Comparison of ENCODE assay signal across 13 mouse cellular contexts in genomic region chr2:69563492-69563891, GRCm38 (mm10). TPM values are rescaled to one million over a fixed set of nuclear protein-coding genes. Genes with fewer than 3 reads are reported as not detected.
"Had no signal": no experiment of that assay in that cellular context is flagged by ENCODE, and none has a peak within 500 bp of the region (broad histone marks: within the 10 kb centered on the region; RNA-seq: fewer than 3 reads in every experiment).

No protein-coding gene starts in this region.

- H3K9ac ChIP-seq: limb, embryonic 13.5 days; liver, embryonic 15.5 days; lung, embryonic 15.5 days; midbrain, embryonic 13.5 days had no signal

- H3K9me3 ChIP-seq: limb, embryonic 13.5 days; liver, embryonic 15.5 days; lung, embryonic 15.5 days; midbrain, embryonic 13.5 days had no signal

- H3K4me2 ChIP-seq: limb, embryonic 13.5 days; liver, embryonic 15.5 days; lung, embryonic 15.5 days; midbrain, embryonic 13.5 days had no signal

- H3K4me1 ChIP-seq: limb, embryonic 13.5 days; lung, embryonic 15.5 days; midbrain, embryonic 13.5 days had no signal

- H3K36me3 ChIP-seq: limb, embryonic 13.5 days; liver, embryonic 15.5 days; lung, embryonic 15.5 days; midbrain, embryonic 13.5 days had no signal

- H3K4me3 ChIP-seq: limb, embryonic 13.5 days; liver, embryonic 15.5 days; lung, embryonic 15.5 days; midbrain, embryonic 13.5 days had no signal

- H3K27me3 ChIP-seq: midbrain, embryonic 13.5 days had no signal

- H3K27ac ChIP-seq: limb, embryonic 13.5 days; liver, embryonic 15.5 days; lung, embryonic 15.5 days; macrophage; midbrain, embryonic 13.5 days; stomach, postnatal 0 days had no signal

- ATAC-seq: intestine, postnatal 0 days; midbrain, embryonic 13.5 days had no signal

- DNase-seq: kidney, adult 8-10 months; kidney, postnatal 25 days; left cerebral cortex, postnatal 4 days; lung, postnatal 14 days; right cerebral cortex, adult 18-20 months; thymus, postnatal 4 days had no signal

RNA-seq across cellular contexts. Expression of gene Lrp2, which starts 22.4 kb away (rescaled TPM):
- polyA plus RNA-seq: macrophage had no signal
